Mouse (Mus musculus) heart, postnatal 0 days (tissue): ENCODE data around the gene Cuzd1. TPM values are rescaled to one million over a fixed set of nuclear protein-coding genes. Genes with fewer than 3 reads are reported as not detected.

Source experiments
- ATAC-seq: fragments of 200-750 bp; cut with Nextera tagmentation; 2 replicates; pipeline ENCODE4 v1.8.0; 2017; ENCODE audit warnings: low read depth, moderate number of reproducible peaks, moderate library complexity; ENCODE audit not compliant: insufficient read depth
- DNase-seq: peaks from one replicate; pipeline ENCODE4 v3.0.0-alpha.2; 2016; ENCODE audit warnings: low spot score
- H3K27ac ChIP-seq: fragments of 300-500 bp; sonication (generic); 2 replicates; pipeline ENCODE4 v1.5.1; 2014; ENCODE audit warnings: low read depth, mild to moderate bottlenecking
- H3K27me3 ChIP-seq: fragments of 300-500 bp; sonication (generic); 2 replicates; pipeline ENCODE4 v1.6.1; 2014; ENCODE audit warnings: low read length, mixed read lengths; ENCODE audit not compliant: control insufficient read depth, insufficient read depth
- H3K36me3 ChIP-seq: fragments of 300-500 bp; sonication (generic); replicated peaks from 2 replicates; pipeline ENCODE4 v1.6.1; 2014; ENCODE audit warnings: low read length, mixed read lengths; ENCODE audit not compliant: control insufficient read depth, insufficient read depth
- H3K4me1 ChIP-seq: fragments of 300-500 bp; sonication (generic); 2 replicates; pipeline ENCODE4 v1.6.1; 2014; ENCODE audit warnings: antibody characterized with exemption; ENCODE audit not compliant: control insufficient read depth, insufficient read depth
- H3K4me2 ChIP-seq: fragments of 300-500 bp; sonication (generic); 2 replicates; pipeline ENCODE4 v1.6.1; 2014; ENCODE audit warnings: low read depth, mild to moderate bottlenecking, low read length, moderate library complexity
- H3K4me3 ChIP-seq: fragments of 300-500 bp; sonication (generic); 2 replicates; pipeline ENCODE4 v1.5.1; 2014; ENCODE audit warnings: low read depth, low read length
- H3K9ac ChIP-seq: fragments of 300-500 bp; sonication (generic); replicated peaks from 2 replicates; pipeline ENCODE4 v1.6.1; 2014; ENCODE audit warnings: low read depth, low read length, mixed read lengths
- H3K9me3 ChIP-seq: fragments of 300-500 bp; sonication (generic); replicated peaks from 2 replicates; pipeline ENCODE4 v1.6.1; 2016; ENCODE audit warnings: low read length; ENCODE audit not compliant: control insufficient read depth
- CTCF ChIP-seq: IDR thresholded peaks from 2 replicates; pipeline ENCODE4 v1.5.1; 2016; ENCODE audit warnings: antibody characterized with exemption, control low read depth, low read depth
- EP300 ChIP-seq: IDR thresholded peaks from 2 replicates; pipeline ENCODE4 v1.6.1; 2016; ENCODE audit warnings: antibody characterized with exemption, low read depth
- WGBS: fragments of 180-500 bp; shearing (Covaris S2); extraction: QIAGEN DNeasy Blood & Tissue Kit; methylation state at CpG from one replicate; pipeline ENCODE4 v1.1.7; 2014; 5-methylcytosine and 5-hydroxymethylcytosine counted together
- polyA plus RNA-seq: library from polyadenylated mRNA; unstranded; fragments of >200 nt; fragmentation: Nextera tagmentation; extraction: Ambion mirVana; gene quantifications from 2 replicates; pipeline ENCODE4 v1.2.1, GENCODE M21; 2015
- total RNA-seq: library from RNA; depleted of rRNA; stranded (reverse); fragments of >200 nt; gene quantifications from 2 replicates; pipeline ENCODE4 v1.2.3, GENCODE M21; 2014; ENCODE audit warnings: low replicate concordance; rRNA removed

Gene Cuzd1
- total and polyA plus RNA-seq, 2 experiments from 2014 or later = 0.60 to 0.84 TPM

GRCm38 (mm10) chr7:131306733-131307132 is 15.4 kb downstream of the Cuzd1 start:
- Histone ChIP-seq H3K27me3 (no peaks in the 10 kb centered on the region), H3K9ac (no peak overlapping the region), H3K4me2 (no peak overlapping the region), H3K36me3 (no peaks in the 10 kb centered on the region), H3K27ac (no peak overlapping the region), H3K4me3 (no peak overlapping the region), H3K9me3 (no peaks in the 10 kb centered on the region), H3K4me1 (no peaks in the 10 kb centered on the region)
- no peak for ATAC-seq
- 72% methylated on average over 5 of the region's 5 CpGs for WGBS
- DNase-seq = no peak
- TF ChIP-seq CTCF (no peak), EP300 (no peak)

GRCm38 (mm10) chr7:131303340-131303739 is 18.8 kb downstream of the Cuzd1 start:
- no peak for TF ChIP-seq CTCF
- H3K9ac ChIP-seq = no peak overlapping the region
- DNase-seq (no peak), ATAC-seq (no peak)
- no peaks in the 10 kb centered on the region for H3K27me3 ChIP-seq
- no peak overlapping the region for H3K27ac ChIP-seq
- H3K9me3 ChIP-seq = no peaks in the 10 kb centered on the region
- no peaks in the 10 kb centered on the region for H3K4me1 ChIP-seq
- WGBS = 77% methylated on average over 8 of the region's 8 CpGs
- no peak overlapping the region for H3K4me3 ChIP-seq
- no peaks in the 10 kb centered on the region for H3K36me3 ChIP-seq
- H3K4me2 ChIP-seq = no peak overlapping the region

- DNase-seq (no peak), ATAC-seq (no peak)
- Histone ChIP-seq H3K4me2 (no peak overlapping the region), H3K27me3 (no peaks in the 10 kb centered on the region), H3K9me3 (no peaks in the 10 kb centered on the region), H3K27ac (no peak overlapping the region), H3K4me3 (no peak overlapping the region), H3K36me3 (no peaks in the 10 kb centered on the region), H3K9ac (no peak overlapping the region), H3K4me1 (no peaks in the 10 kb centered on the region)
- TF ChIP-seq CTCF = peak; percentile 15; the same call in 1 of the 2 replicates
- no peak for TF ChIP-seq EP300
- 60% methylated on average over 8 of the region's 8 CpGs for WGBS
These were observed 24.9 kb downstream of the Cuzd1 start for GRCm38 (mm10) chr7:131297151-131297550.

- Histone ChIP-seq H3K9ac (no peak overlapping the region), H3K36me3 (no peaks in the 10 kb centered on the region)
These were observed 56.2 kb downstream of the Cuzd1 start for GRCm38 (mm10) chr7:131265851-131266250.

GRCm38 (mm10) chr7:131264251-131264650 is 57.8 kb downstream of the Cuzd1 start:
- no peak overlapping the region for H3K4me3 ChIP-seq
- DNase-seq (no peak), ATAC-seq (no peak)
- H3K4me1 ChIP-seq = no peaks in the 10 kb centered on the region
- H3K9me3 ChIP-seq = no peaks in the 10 kb centered on the region
- H3K27me3 ChIP-seq = no peaks in the 10 kb centered on the region
- TF ChIP-seq CTCF (no peak), EP300 (no peak)
- H3K36me3 ChIP-seq = no peaks in the 10 kb centered on the region
- H3K9ac ChIP-seq = no peak overlapping the region
- H3K4me2 ChIP-seq = no peak overlapping the region
- H3K27ac ChIP-seq = no peak overlapping the region
- 73% methylated on average over 4 of the region's 4 CpGs for WGBS

More at GRCm38 (mm10) chr7:131265851-131266250, 56.2 kb downstream of the Cuzd1 start:
- Histone ChIP-seq H3K4me3 (no peak overlapping the region), H3K4me2 (no peak overlapping the region), H3K27ac (no peak overlapping the region), H3K4me1 (no peaks in the 10 kb centered on the region), H3K9me3 (no peaks in the 10 kb centered on the region), H3K27me3 (no peaks in the 10 kb centered on the region)
- TF ChIP-seq EP300 = no peak
- TF ChIP-seq CTCF = no peak
- ATAC-seq (no peak), DNase-seq (peak; percentile 5)
- 53% methylated on average over 4 of the region's 4 CpGs for WGBS

- Histone ChIP-seq H3K9ac (no peak overlapping the region), H3K36me3 (no peaks in the 10 kb centered on the region), H3K9me3 (no peaks in the 10 kb centered on the region), H3K27ac (no peak overlapping the region), H3K4me2 (no peak overlapping the region), H3K4me1 (no peaks in the 10 kb centered on the region), H3K27me3 (no peaks in the 10 kb centered on the region), H3K4me3 (no peak overlapping the region)
- TF ChIP-seq EP300 = no peak
- no peak for TF ChIP-seq CTCF
- 65% methylated on average over 6 of the region's 6 CpGs for WGBS
- ATAC-seq = no peak
- DNase-seq = no peak
These were observed 61.1 kb downstream of the Cuzd1 start for GRCm38 (mm10) chr7:131260946-131261345.

Other genes with a start within 250 kb of the Cuzd1 start
- not detected in 2 replicates for gene 4933402N03Rik, start 176.0 kb downstream of the Cuzd1 start, total RNA-seq
- gene 4933402N03Rik, start 176.0 kb downstream of the Cuzd1 start, polyA plus RNA-seq = not detected in 2 replicates
- gene 5430419D17Rik, start 147.9 kb downstream of the Cuzd1 start, total RNA-seq = 0.89 and 0.95 TPM in 2 replicates
- gene 5430419D17Rik, start 147.9 kb downstream of the Cuzd1 start, polyA plus RNA-seq = 0.37 and 0.59 TPM in 2 replicates
- gene Fam24b, start 7.2 kb upstream of the Cuzd1 start, total RNA-seq = not detected in 2 replicates
- 0.18 TPM in 1 of 2 replicates, not detected in the other for gene Fam24b, start 7.2 kb upstream of the Cuzd1 start, polyA plus RNA-seq
- gene Fam24a, start 11.6 kb upstream of the Cuzd1 start, total RNA-seq = not detected in 2 replicates
- gene Fam24a, start 11.6 kb upstream of the Cuzd1 start, polyA plus RNA-seq = not detected in 2 replicates
- 4.2 and 6.3 TPM in 2 replicates for gene 2310057M21Rik, start 40.5 kb upstream of the Cuzd1 start, total RNA-seq
- 13.6 and 15.0 TPM in 2 replicates for gene 2310057M21Rik, start 40.5 kb upstream of the Cuzd1 start, polyA plus RNA-seq
- gene Pstk, start 48.8 kb upstream of the Cuzd1 start, total RNA-seq = 75.0 and 82.2 TPM in 2 replicates
- gene Pstk, start 48.8 kb upstream of the Cuzd1 start, polyA plus RNA-seq = 124 and 126 TPM in 2 replicates
- gene Ikzf5, start 88.2 kb upstream of the Cuzd1 start, total RNA-seq = 9.5 and 12.2 TPM in 2 replicates
- gene Ikzf5, start 88.2 kb upstream of the Cuzd1 start, polyA plus RNA-seq = 7.2 and 7.3 TPM in 2 replicates
- gene Acadsb, start 88.3 kb upstream of the Cuzd1 start, total RNA-seq = 32.5 and 36.8 TPM in 2 replicates
- gene Acadsb, start 88.3 kb upstream of the Cuzd1 start, polyA plus RNA-seq = 81.1 and 83.9 TPM in 2 replicates
- not detected in 2 replicates for gene Hmx3, start 220.6 kb upstream of the Cuzd1 start, total RNA-seq
- not detected in 2 replicates for gene Hmx3, start 220.6 kb upstream of the Cuzd1 start, polyA plus RNA-seq
- not detected in 2 replicates for gene Hmx2, start 226.5 kb upstream of the Cuzd1 start, total RNA-seq
- not detected in 2 replicates for gene Hmx2, start 226.5 kb upstream of the Cuzd1 start, polyA plus RNA-seq
- 75.8 and 89.9 TPM in 2 replicates for gene Bub3, start 237.9 kb upstream of the Cuzd1 start, total RNA-seq
- gene Bub3, start 237.9 kb upstream of the Cuzd1 start, polyA plus RNA-seq = 67.6 and 70.5 TPM in 2 replicates